Mouse (Mus musculus) frontal cortex, adult (tissue): ENCODE measurements at regions not wholly inside any gene's neighbourhood (a gene's known extent, or its start where the extent isn't known, plus 50 kb on each side); places are given as distances from the start of the nearest gene placed in this dataset.
"Not testable (repeated sequence)": the region's sequence is repeated elsewhere in the genome, so short reads cannot be mapped to it uniquely, and the experiment has no call there.

Experiments
- ATAC-seq: cut with Nextera tagmentation; 2 replicates; pipeline ENCODE4 v1.9.2; 2017; ENCODE audit warnings: mild to moderate bottlenecking, moderate library complexity, mixed read lengths; ENCODE audit not compliant: low TSS enrichment

DNA sequence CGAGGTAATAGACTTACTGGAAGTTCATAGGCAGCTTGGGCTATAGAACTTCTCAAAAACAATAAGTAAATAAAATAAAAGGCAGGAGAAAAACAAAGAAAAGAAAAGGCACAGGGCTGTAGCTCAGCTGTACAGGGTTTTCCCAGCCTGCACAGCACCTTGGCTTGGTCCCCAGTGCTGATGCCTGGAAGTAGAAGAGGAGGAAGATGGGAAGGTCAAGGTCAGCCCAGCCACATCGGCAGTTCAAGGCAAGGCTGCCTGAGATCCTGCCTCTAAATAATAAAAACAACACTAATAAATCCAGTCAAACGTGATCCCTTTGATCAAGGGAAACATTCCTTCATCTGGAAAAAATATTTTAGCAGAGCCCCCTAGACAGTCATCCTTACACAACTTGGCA lies 103.1 kb downstream of the Cenpf start:
- no peak for ATAC-seq

DNA sequence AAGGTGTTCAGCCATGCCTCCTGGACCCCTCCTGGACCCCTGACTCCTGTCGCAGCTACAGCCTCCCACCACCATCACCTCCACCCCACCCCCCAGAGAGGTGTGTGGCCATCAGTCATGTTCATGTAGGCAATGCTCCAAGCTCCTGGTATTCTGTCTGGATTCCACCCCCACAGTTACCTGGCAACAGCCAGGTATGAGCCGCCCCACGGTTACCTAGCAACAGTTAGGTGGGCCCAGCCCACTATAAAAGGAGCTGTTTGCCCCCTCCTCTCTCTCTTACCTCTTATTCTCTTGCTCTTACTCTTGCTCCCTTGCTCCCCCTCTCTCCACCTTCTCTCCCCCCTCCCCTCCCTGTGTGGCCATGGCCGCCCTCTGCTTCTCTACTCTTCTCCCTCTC lies 106.5 kb downstream of the Cenpf start:
- no peak for ATAC-seq

DNA sequence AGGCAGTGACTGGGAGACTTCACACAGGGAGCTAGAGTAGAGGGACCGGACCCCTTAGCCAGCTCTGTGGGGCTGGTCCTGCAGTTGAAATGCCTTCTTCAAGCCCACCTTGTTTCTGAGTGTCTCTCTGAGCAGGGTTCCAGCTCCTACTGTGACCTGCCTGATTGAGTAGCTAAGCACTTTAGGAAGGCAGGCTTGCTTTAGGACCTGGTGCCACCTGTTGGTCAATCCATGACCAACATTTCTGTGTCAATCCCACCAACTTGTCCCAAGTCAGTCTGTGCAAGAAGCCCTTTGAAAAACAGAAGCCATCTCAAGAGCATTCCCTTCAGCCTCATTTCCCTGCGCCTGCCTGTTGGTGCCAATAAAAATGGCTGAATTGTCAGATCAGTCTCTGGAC lies 108.5 kb downstream of the Cenpf start:
- ATAC-seq, result no peak

DNA sequence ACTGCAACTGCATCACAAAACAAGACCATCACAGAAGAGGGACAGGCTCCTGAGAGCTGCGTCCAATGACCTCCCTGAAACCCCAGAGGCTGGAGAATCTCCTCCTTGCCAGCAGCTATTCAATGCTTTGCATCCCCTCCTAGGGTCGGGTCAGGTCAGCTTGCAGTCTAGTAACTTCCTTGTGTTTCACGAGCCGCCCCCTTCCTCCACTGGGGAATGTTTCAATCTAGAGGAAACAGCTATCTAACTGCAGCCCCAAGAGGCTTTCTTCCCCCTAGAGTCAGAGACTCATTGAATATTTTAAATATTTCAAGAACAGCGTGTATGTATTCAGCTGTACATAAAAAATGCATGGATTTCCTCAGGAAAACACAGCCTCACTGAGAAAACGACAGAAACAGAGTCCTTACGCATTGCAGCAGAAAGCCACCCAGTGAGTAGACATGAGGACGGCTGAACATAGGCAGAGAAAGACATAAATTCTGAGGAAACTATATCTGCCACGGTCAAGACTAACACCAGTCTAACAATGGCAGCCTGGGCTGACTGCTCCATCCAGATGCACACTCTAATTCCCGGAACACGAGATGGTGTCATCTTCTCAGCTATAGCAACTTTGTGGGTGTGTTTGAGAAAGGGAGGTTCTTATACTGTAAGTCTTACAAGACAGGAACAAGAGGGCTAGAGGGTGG lies 111.4 kb downstream of the Cenpf start:
- peak; percentile 34; the same call in 1 of the 2 replicates for ATAC-seq

DNA sequence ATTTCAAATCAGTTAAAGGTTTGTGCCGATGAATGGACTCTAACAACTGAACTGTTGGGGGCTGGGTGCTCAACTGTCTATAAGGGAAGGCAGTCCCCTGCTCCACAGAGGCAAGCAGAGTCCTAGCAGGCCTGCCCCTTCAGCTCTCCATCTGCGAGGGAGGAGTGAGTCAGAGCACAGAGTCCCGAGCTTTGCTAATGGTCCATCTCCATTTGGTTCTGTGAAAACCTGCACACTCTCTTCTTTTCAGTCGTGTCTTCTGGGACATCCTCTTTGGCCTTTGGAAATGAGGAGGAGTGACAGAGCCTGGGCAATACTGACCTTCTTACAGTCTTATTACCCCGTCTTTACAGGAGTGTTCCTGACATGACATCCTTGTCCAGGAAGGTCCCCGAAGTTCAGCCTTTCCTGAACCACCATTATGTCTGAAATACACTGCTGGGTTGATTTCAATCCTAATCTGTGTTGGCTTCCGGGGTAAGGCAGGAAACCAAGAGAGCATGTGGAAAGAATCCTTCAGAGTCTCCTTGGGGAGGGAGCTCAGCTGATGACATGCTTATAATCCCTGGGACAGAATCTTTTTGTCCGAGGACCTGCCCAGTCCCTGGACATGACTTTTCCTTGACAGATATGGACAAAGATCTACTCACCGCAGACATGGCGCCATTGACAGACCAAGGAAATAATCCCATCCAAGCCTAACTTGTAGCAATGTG lies 112.2 kb downstream of the Cenpf start:
- no peak for ATAC-seq

DNA sequence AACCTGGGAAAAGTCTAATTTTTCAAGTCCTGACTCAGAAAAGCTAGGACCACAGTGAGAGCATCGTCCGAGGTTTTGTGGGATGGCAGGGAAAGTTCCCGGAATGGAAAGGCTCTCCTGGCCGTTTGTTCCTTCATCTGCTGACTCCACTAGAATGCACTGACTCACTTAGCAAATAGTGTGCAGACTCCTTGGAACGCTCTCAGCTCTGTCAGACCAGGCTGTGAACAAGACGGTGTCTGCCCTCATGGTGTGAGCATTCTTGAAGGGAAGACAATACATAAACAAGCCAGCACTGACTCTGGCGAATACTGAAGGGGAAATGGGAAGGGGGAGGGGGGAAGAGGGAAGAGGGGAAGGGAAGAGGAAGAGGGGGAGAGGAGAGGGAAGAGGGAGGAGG lies 121.4 kb downstream of the Cenpf start:
- peak; percentile 62; the same call in 1 of the 2 replicates for ATAC-seq

DNA sequence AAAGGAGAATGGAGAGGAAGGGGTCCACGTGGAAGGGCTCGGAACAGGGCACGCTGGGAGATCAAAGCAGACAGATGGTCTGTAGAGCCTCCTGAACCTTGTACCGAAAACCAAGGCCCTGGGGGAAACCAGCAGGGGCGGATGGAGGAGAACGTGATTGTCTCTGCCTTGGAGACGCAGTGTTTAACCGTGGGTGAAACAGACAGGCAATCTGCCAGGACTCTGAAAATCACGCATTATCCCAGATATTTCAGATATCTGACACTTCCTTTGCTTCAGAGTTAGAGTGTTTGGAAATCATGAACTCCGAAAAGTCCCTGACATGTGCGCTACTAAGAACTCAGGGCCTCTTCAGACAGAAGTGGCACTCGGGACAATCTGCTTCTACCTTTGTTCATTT lies 126.1 kb downstream of the Cenpf start:
- ATAC-seq, result no peak

DNA sequence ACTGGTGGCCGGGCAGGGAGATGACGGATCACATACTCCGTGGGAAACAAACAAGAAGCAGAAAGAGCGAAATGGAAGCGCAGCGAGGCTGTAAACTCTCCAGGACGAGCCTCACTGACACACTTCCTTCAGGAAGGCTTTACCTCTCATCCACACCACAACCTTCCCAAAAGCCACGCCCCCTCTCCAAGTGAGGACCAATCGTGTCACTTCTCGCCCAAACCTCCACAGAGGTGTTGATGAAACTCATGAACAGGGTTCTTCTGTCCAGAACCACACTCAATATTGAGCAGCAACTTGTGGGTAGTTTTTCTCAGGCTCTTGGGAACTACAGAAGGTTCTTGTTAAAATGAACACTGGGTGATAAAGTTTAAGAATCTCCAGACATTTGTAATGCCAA lies 127.3 kb downstream of the Cenpf start:
- ATAC-seq, result no peak

DNA sequence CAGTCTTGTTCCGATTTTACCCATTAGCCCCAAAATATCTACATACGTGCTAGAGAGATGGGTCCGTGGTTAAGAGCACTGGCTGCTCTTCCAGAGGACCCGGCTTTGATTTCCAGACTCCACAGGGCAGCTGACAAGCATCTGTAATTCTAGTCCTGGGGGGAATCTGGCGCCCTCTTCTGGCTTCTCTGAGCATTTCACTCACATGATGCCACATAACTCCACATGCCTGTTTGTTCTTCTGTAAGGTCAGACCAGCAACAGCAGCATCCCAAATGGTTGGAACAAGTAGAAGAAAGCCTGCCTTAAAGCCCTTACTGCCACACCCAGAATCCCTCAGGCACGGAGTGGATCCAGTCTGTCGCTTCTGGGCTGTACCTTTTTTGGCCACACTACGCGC lies 137.0 kb downstream of the Cenpf start:
- no peak for ATAC-seq

DNA sequence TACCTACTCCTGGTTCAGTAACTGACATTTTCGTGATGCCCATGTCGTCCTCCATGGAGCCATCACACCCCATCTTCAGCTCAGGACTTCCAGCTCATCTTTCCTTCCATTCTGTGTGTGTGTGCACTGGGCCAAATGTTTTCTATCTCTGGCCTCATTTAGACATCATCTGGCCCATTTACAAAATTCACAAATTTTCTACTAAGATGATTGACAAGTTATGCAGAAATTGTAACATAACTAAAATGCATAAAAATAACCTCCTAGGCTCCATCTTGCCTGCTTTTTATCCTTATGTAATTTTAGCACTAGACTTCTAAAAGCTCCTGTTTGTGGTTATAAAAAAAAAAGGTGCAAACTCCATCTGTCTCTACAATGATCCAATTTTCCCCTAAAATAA lies 130.8 kb upstream of the Kcnk2 start:
- ATAC-seq, result peak; percentile 91

DNA sequence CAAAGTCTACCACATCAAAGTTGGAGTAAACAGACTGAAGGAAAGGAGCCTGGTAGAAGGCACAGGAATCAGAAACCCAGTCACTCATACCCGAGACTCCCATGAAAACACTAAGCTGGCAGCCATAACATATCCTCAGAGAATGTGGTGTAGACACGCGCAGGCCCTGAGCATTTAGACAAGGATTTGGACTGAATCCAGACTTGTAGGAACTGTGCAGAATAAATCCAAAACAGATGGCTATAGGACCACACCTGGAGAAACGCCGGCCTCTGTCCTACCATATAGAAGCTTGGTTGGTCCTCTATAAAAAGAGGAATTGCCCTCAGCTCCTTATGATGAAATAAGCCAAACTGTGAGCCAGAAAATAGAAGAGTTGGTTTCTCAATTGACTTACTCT lies 124.3 kb upstream of the Kcnk2 start:
- ATAC-seq, result no peak

DNA sequence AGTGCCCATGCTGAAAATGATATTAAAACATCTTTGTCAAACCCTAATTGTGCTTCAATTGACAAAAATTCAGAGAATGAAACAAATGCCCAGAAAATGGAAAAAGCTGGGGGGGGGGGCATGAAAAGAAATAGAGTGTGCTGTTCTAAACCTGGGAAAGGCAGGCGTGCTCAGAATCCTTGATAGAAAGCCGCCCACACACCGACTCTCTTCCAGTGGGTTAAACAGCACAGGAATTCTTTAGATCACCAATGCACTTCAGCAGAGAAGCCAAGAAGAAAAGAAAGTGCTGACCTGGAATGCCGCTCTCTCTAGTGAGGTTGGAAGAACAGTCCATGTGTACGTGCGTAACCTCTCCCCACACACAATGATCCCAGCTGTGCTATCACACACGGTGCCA lies 113.4 kb upstream of the Kcnk2 start:
- ATAC-seq, result peak; percentile 77

DNA sequence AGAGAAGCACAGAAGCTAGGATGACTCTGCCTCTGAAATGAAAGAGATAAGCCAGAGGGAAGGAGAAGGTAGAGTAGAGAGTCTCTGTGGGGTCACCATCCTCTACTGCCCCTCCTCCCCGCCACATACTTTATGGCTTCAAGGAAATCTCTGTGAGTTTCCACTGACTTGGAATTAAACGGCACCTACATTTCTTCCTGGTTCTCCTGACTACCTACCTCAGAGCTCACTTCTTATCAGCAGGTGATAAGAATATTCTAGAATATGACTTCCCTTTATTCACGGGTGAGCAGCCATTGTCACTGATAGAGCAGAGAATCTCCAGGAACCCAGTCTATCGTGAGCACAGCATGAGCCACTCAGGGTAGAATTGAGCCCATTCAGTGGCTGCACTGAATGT lies 111.3 kb upstream of the Kcnk2 start:
- no peak for ATAC-seq

DNA sequence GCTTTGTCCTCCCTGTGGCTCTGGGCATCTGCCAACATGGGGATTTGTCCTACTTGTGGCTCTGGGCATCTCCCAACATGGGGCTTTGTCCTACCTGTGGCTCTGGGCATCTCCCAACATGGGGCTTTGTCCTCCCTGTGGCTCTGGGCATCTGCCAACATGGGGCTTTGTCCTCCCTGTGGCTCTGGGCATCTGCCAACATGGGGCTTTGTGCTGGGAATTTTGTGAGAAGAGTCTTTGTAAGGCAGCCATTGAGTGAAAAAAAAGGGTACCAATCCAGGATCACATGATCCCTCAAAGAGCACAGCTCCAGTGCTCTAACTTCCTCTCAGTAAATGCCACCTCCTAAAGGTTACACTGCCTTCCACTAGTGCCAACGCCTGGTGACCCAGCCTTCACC lies 105.2 kb upstream of the Kcnk2 start:
- ATAC-seq, result not testable (repeated sequence)

DNA sequence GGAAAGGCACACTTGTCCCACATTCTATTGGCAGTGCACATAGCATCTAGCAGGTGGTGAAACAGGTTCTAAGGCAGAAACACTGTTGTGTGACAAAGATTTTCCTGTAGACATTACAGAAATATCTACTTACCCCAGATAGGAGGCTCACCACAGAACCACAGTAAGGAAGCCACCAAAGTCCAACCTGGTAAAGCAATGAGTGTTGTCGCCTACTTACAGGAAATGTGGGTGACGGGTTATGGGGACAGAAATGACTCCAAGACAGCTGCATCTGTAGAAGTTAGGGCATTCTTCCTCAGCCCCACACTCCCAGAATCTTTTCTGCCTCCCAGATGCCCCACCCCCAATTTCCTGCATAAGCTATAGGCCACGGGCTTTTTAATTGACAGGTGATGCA lies 97.6 kb upstream of the Kcnk2 start:
- ATAC-seq, result no peak

DNA sequence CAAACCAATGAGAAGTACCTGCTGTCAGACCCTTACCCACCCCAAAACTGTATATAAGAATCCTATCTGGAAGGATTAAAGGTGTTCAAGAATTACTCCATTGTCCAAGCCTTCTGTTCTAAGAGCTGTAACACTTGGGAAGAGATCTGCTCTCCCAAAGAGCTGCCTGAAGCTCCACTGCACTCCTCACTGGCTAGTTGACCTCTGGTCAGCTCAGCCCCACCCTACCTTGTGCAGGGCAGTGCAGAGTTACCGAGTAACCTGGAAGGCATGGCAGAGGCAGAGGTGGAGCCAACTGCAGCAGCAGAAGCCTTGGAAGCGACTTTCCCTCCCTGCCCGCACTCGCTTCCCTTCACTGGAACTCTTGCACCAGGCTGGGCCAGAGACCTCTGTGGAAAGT lies 97.1 kb upstream of the Kcnk2 start:
- no peak for ATAC-seq

DNA sequence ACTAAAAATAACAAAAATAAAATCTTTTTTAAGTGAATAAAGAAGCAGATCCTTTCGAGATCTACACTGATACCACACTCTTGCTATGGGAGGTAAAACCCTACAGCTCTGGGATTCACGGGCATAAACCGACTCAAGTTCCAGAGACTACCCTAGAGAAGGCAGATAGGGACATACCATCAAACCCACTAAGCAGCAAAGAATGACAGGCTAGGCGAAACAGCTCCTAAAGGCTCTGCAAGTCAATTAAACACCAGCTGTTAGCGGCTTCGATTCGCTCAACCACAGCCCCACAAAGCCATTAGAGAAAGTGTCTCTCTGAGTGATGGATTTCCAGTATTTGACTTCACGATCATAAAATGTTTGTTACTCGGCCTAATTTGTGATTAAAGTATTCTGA lies 95.0 kb upstream of the Kcnk2 start:
- ATAC-seq, result no peak

DNA sequence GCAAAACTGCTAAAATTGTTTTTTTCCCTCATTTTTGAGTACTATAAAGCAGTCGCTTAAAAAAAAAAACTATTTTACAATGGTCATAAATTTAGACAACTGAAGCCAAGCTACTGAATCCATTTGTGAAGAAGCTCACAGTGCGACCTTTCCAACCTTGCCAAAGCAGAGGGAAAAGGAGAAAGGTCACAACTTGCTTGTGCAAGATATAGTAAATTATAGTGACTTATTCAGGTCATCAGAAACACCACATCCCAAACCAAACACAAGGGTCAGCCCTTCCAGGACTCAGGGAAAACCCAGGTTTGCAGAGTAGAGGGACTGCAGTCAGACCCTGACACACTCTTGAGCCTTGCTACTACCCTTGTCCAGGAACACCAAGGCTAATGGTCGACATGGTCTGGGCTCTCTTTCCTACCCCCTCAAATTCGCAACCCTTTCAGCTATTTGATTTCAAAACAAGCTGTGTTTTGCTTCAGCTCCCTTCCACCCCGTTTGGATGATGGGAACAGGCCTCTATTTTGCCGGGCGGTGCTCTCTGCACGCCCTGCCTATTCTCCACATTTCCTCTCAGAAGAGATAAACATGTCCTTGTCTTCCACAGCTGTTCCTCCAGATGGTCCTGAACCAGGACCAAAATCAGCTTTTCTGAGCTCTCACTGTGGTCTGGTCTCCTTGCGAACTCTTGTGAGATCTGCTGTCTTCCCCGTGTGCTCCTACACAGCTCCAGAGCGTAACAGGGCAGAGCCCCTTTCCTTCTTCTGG lies 93.5 kb upstream of the Kcnk2 start:
- ATAC-seq, result peak; percentile 86

DNA sequence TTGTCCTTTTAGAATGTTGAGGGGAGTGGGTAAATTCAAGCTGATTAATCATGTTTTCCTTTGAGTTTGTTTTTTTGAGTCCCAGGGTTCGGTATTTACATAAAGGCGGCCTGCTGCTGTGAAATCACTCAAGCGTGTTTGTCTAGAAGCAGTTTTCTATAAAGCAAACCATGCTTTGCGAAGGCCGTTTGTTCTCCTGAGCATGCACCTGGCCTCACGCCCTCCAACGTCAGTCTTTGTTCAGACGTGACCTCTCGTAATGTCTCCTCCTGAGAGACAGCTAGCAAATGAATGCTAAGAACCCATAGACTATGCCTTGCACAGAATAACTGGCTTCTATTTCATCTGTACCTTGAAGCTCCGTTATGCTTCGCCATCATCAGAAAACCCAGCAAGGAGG lies 92.8 kb upstream of the Kcnk2 start:
- ATAC-seq, result no peak

DNA sequence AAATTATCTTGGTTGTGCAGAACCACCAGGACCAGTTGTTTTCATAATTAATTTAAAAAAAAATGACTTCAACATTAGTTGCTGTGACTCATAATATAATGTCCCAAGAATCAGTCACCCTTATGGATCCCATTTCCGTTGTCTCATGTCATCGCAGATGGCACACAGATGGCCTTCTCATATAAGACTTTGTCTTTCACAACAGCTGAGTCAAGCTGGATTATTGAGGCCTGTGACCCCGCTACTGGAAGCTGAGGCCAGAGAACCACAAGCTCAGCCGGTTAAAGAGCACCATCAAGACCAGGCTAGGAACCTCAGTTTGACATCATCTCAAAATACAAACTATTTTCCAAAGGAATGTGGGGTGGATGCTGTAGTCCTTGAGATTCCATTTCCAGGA lies 83.3 kb upstream of the Kcnk2 start:
- ATAC-seq, result no peak

DNA sequence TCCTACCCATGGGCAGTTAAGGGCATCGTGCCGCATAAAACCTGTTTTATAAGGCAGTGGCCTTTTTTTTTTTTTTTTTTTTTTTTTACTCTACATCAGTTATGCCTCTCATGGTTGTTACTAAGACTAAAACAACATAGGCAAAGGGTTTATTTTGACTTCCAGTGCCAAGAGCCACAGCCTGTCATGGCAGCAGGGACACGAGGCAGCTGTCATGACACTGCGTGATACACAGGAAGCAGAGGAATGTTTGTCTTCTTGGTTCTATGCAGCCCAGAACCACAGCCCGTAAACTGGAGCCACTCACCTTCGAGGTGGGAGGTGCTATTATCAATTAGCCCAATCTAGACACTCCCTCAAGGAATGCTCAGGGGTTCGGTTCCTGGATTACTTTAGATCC lies 81.3 kb upstream of the Kcnk2 start:
- ATAC-seq, result no peak

DNA sequence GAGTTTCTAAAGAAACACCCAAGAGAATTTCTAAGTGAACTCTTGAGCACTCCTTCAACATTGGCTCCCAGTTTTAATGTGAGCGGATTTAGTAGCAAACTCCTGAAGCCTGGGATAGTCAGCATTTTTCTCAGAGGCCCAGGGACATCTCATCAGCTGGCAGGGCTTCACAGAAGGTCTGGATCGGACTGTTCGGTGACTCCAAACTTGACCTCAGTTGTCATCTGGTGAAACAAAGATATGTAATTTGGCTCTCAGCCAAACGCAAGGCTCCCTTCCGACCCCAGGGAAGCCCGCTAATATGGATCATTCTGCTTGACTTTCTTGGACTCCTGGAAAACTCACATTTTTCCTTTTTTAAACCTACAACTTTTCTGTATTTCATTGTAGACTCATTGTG lies 76.0 kb upstream of the Kcnk2 start:
- ATAC-seq, result no peak

DNA sequence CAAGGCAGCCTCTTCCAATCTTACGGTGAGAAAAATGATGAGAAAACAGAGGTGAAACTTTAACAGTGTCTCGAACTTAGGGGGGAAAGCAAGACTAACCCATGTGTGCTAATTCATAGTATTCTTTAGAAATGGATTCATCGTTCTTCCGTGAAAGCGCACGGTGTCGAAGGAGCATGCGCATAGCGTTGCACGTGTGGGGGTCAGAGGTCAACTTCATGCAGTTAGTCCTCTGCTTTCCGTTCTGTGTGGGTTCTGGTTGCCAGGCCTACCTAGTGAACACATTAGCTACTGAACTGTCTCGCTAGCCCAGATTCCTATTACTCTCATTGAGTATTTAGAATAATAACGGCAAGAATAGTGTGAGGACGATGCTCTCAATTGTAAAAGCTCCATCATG lies 74.7 kb upstream of the Kcnk2 start:
- ATAC-seq, result no peak
